Mouse (Mus musculus) embryonic facial prominence, embryonic 10.5 days (tissue): ENCODE measurements at regions not wholly inside any gene's neighbourhood (a gene's known extent, or its start where the extent isn't known, plus 50 kb on each side); places are given as distances from the start of the nearest gene placed in this dataset.

Source experiments
- DNase-seq: peaks from one replicate; pipeline ENCODE4 v3.0.0-alpha.2; 2017; ENCODE audit warnings: low spot score
- H3K27ac ChIP-seq: fragments of 300-500 bp; sonication (generic); replicated peaks from 2 replicates; pipeline ENCODE4 v1.5.1; 2016; ENCODE audit warnings: mild to moderate bottlenecking
- H3K27me3 ChIP-seq: fragments of 300-500 bp; sonication (generic); replicated peaks from 2 replicates; pipeline ENCODE4 v1.6.1; 2016; ENCODE audit warnings: low read depth, mild to moderate bottlenecking; ENCODE audit not compliant: poor library complexity, severe bottlenecking
- H3K36me3 ChIP-seq: fragments of 300-500 bp; sonication (generic); replicated peaks from 2 replicates; pipeline ENCODE4 v1.6.1; 2016; ENCODE audit warnings: mild to moderate bottlenecking, moderate library complexity
- H3K4me1 ChIP-seq: fragments of 300-500 bp; sonication (generic); 2 replicates; pipeline ENCODE4 v1.6.1; 2016
- H3K4me3 ChIP-seq: fragments of 300-500 bp; sonication (generic); 2 replicates; pipeline ENCODE4 v1.5.1; 2016; ENCODE audit warnings: mild to moderate bottlenecking, moderate library complexity
- H3K9me3 ChIP-seq: fragments of 300-500 bp; sonication (generic); 2 replicates; pipeline ENCODE4 v1.6.1; 2016; ENCODE audit warnings: mild to moderate bottlenecking
- whole genome bisulfite sequencing: fragments of 180-500 bp; shearing (Covaris S2); methylation state at CpG from one replicate; pipeline ENCODE4 v1.1.7; 2016; 5-methylcytosine and 5-hydroxymethylcytosine counted together

- H3K27ac ChIP-seq: no peak overlapping the region
- H3K4me1 ChIP-seq: no peaks in the 10 kb centered on the region; the same call in 1 of the 2 replicates
- no peaks in the 10 kb centered on the region for H3K36me3 ChIP-seq
- H3K27me3 ChIP-seq: no peaks in the 10 kb centered on the region
- DNase-seq: peak; percentile 32
- no peak overlapping the region for H3K4me3 ChIP-seq
- H3K9me3 ChIP-seq: no peaks in the 10 kb centered on the region
- WGBS: 74% methylated on average over 23 of the region's 23 CpGs
These were observed 97.2 kb upstream of the Tmem178 start for GRCm38 (mm10) chr17:80846996-80847810.

DNA sequence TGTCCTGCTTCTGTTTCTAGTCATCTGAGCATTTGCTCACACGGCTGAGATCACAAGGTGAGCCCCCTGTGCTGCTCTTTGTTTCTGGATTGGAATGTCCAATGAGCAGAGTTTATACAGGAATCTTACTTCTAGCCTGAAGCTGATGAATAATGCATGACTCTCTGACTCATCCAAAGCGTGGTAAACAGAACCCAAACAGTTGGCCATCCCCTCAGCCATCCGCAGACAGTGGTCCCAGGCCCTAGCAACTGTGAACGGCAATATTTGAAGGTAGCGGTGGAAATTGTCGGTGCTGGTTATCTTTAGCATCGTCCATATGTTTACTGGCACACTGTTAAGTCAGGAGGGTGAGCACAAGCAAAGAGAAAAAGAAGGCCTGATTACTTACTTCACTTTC lies 99.1 kb upstream of the Tmem178 start:
- no peaks in the 10 kb centered on the region for H3K27me3 ChIP-seq
- no peaks in the 10 kb centered on the region for H3K36me3 ChIP-seq
- H3K4me1 ChIP-seq: no peaks in the 10 kb centered on the region; the same call in 1 of the 2 replicates
- no peak overlapping the region for H3K27ac ChIP-seq
- 80% methylated on average over 7 of the region's 7 CpGs for WGBS
- DNase-seq: no peak
- H3K4me3 ChIP-seq: no peak overlapping the region
- no peaks in the 10 kb centered on the region for H3K9me3 ChIP-seq

- DNase-seq: no peak
- no peaks in the 10 kb centered on the region for H3K36me3 ChIP-seq
- WGBS: 91% methylated on average over 4 of the region's 4 CpGs
These were observed 102.5 kb upstream of the Tmem178 start for GRCm38 (mm10) chr17:80841903-80842302.

GRCm38 (mm10) chr17:80840896-80841295 lies 103.5 kb upstream of the Tmem178 start:
- Histone ChIP-seq H3K27me3 (no peaks in the 10 kb centered on the region), H3K27ac (no peak overlapping the region), H3K9me3 (no peaks in the 10 kb centered on the region), H3K36me3 (no peaks in the 10 kb centered on the region), H3K4me3 (no peak overlapping the region), H3K4me1 (no peaks in the 10 kb centered on the region)
- WGBS: 86% methylated on average over 6 of the region's 6 CpGs
- DNase-seq: no peak

More at GRCm38 (mm10) chr17:80841903-80842302, 102.5 kb upstream of the Tmem178 start:
- no peak overlapping the region for H3K27ac ChIP-seq
- no peaks in the 10 kb centered on the region for H3K27me3 ChIP-seq
- H3K4me3 ChIP-seq: no peak overlapping the region
- no peaks in the 10 kb centered on the region; the same call in 1 of the 2 replicates for H3K4me1 ChIP-seq
- no peaks in the 10 kb centered on the region for H3K9me3 ChIP-seq

- H3K27me3 ChIP-seq: no peaks in the 10 kb centered on the region
- H3K36me3 ChIP-seq: no peaks in the 10 kb centered on the region
- H3K4me3 ChIP-seq: no peak overlapping the region
- no peaks in the 10 kb centered on the region for H3K9me3 ChIP-seq
- H3K27ac ChIP-seq: no peak overlapping the region
- DNase-seq: no peak
- 73% methylated on average over 4 of the region's 4 CpGs for WGBS
- no peaks in the 10 kb centered on the region for H3K4me1 ChIP-seq
These were observed 104.0 kb upstream of the Tmem178 start for GRCm38 (mm10) chr17:80840452-80840851.

DNA sequence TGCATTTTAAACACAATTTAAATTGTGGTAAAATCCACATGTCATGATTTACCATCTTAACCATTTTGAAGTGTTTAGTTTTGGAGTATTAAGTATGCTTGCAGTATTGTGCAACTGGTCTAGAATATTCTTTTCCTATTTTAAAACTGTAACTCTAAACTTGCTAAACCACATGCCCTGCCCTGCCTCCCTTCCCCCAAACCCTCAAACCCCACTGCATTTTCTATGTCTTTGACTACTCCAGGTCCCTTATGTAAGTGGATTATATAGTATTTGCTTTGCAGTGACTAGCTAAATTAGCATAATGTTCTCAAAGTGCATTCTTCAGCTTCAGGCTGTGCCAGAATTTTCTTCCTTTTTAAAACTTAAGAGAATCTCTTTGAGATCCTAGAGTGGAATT lies 106.4 kb upstream of the Map4k3 start:
- Histone ChIP-seq H3K36me3 (no peaks in the 10 kb centered on the region), H3K27me3 (no peaks in the 10 kb centered on the region), H3K27ac (no peak overlapping the region), H3K9me3 (no peaks in the 10 kb centered on the region), H3K4me3 (no peak overlapping the region), H3K4me1 (peaks cover 13% of the 10 kb centered on the region)
- DNase-seq: no peak

DNA sequence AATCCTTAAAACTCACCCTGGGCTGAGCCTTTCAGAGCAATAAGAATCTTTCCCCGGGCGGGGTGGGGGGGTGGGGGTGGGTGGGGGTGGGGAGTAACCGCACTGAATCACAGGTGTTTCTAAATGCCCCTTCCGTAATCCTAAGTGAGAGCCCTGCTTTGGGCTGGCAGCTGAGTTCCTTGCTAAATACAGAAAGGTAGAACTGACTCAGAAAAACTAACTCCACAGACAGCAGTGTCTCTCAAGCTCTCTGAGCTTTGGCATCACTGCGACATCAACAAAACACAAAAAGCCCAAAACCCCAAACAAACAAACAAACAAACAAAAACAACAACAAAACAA lies 105.9 kb upstream of the Map4k3 start:
- no peak overlapping the region for H3K27ac ChIP-seq
- WGBS: 33% methylated on average over 5 of the region's 5 CpGs
- DNase-seq: no peak
- peaks cover 13% of the 10 kb centered on the region for H3K4me1 ChIP-seq
- no peaks in the 10 kb centered on the region for H3K27me3 ChIP-seq
- no peak overlapping the region for H3K4me3 ChIP-seq
- H3K36me3 ChIP-seq: no peaks in the 10 kb centered on the region
- H3K9me3 ChIP-seq: no peaks in the 10 kb centered on the region

DNA sequence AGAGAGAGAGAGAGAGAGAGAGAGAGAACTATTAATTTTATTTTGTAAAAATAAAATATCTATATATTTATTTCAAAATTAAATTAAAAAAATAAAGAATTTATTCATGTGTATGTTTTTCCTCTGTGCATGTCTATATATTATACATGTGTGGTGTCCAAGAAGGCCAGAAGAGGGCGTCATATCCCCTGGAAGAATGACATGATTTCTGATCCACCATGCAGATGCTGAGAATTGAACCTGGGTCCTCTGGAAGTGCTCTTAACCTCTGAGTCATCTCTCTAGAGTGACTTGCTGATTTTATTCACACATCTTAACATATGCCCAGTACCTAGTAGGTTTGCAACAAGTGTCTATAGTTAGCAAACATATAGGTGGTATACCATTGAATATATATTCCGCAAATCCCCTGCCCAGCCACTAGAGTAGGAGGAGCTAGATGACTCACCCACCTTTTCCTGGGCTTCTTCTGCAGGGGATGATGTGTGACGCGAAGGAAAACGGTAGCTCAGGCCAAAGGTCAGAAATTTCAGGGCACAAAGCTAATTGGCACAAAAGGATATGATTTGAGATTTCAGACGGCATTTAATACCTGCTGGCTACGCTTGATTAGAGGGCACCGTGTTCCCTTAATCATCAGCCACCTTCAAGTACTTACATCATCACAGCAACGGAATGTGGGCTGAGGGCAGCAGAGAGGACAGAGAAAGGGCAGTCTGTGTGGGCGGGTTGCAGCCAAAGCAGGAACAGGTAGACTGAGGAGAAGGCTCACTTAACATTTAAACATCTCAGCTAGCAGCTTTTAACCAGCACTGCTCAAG lies 105.3 kb upstream of the Map4k3 start:
- no peak overlapping the region for H3K4me3 ChIP-seq
- DNase-seq: peak; percentile 17
- H3K27ac ChIP-seq: no peak overlapping the region
- H3K9me3 ChIP-seq: no peaks in the 10 kb centered on the region
- no peaks in the 10 kb centered on the region for H3K36me3 ChIP-seq
- WGBS: 24% methylated on average over 10 of the region's 10 CpGs
- H3K27me3 ChIP-seq: no peaks in the 10 kb centered on the region
- peaks cover 13% of the 10 kb centered on the region for H3K4me1 ChIP-seq

GRCm38 (mm10) chr17:80831686-80832085 lies 103.4 kb upstream of the Map4k3 start:
- H3K4me1 ChIP-seq: peaks cover 16% of the 10 kb centered on the region
- H3K4me3 ChIP-seq: no peak overlapping the region
- DNase-seq: no peak
- H3K27me3 ChIP-seq: no peaks in the 10 kb centered on the region
- H3K9me3 ChIP-seq: no peaks in the 10 kb centered on the region
- whole genome bisulfite sequencing: 80% methylated on average over 4 of the region's 4 CpGs
- no peaks in the 10 kb centered on the region for H3K36me3 ChIP-seq
- no peak overlapping the region for H3K27ac ChIP-seq

- Histone ChIP-seq H3K36me3 (no peaks in the 10 kb centered on the region), H3K9me3 (no peaks in the 10 kb centered on the region), H3K4me1 (peaks cover 23% of the 10 kb centered on the region), H3K27ac (no peak overlapping the region), H3K4me3 (no peak overlapping the region), H3K27me3 (no peaks in the 10 kb centered on the region)
- 39% methylated on average over 2 of the region's 2 CpGs for WGBS
- no peak for DNase-seq
These were observed 99.6 kb upstream of the Map4k3 start for GRCm38 (mm10) chr17:80827896-80828295.

DNA sequence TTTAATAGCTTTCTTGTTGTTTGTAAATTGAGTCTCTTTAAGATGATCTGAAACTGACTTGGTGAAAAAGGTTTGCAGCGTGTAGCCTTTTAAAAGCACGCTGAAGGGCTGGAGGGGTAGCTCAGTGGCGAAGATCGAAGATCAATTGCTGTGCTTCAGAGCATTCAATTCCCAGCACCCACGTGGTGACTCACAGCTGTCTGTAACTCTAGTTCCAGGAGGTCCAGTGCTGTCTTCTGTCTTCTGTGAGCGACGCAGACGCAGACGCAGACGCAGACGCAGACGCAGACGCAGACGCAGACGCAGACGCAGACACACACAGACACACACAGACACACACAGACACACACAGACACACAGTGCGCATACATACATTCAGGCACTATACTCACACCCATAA lies 99.1 kb upstream of the Map4k3 start:
- peaks cover 23% of the 10 kb centered on the region for H3K4me1 ChIP-seq
- H3K4me3 ChIP-seq: no peak overlapping the region
- H3K27ac ChIP-seq: no peak overlapping the region
- H3K27me3 ChIP-seq: no peaks in the 10 kb centered on the region
- H3K9me3 ChIP-seq: no peaks in the 10 kb centered on the region
- WGBS: 86% methylated on average over 17 of the region's 17 CpGs
- DNase-seq: no peak
- H3K36me3 ChIP-seq: no peaks in the 10 kb centered on the region

- peak; percentile 66 for DNase-seq
- Histone ChIP-seq H3K27ac (peak overlapping the region; percentile 78), H3K9me3 (no peaks in the 10 kb centered on the region), H3K36me3 (no peaks in the 10 kb centered on the region), H3K27me3 (no peaks in the 10 kb centered on the region), H3K4me1 (peaks cover 23% of the 10 kb centered on the region), H3K4me3 (no peak overlapping the region)
- 36% methylated on average over 12 of the region's 12 CpGs for WGBS
These were observed 97.9 kb upstream of the Map4k3 start for GRCm38 (mm10) chr17:80825971-80826730.
